Mouse (Mus musculus): ENCODE measurements around the gene Atp10a.

DNA sequence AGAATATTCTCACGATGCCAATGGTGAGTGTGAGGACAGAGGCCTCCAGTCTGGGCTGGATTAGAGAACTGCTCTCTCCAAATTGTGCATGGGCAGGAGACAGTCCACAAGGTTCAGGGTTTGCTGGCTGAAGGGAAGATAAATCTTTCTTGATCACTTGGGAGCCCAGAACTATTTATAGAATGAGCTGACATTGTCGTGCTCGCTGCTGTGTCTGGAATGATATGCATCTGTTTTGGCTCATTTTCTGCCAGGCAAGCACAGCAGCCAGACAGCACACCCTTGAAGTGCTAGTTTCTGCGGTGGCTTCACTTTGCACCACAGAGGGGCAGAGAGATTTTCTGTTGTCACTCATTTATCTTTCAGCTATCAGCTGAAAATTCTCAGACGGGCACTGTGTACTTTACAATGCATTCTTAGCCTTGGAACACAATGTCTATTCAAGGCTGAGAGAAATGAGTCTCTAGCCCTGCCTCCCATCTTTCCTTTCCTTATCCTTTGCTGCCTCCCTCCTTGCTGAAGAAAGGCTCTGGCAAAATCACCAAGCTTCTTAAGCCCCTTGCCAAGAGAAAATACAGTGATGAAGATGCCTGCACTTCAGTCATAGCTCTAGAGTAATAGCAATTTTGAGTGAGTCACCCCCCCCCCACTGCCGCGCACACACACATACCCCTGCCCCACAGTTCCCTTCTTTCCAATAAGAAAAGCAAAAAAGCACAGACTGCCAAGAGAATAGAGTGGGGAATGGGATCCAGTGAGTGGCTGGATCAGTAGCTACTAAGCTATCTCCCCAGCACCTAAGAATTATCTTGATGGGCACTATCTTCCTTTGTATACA, 132.7 kb downstream of the Atp10a start:
- TF ChIP-seq POLR2A (IDR thresholded peaks at IDR 0.05; ENCODE audit: extremely low read depth, insufficient read depth, low read length) = no peak
- TF ChIP-seq CTCF (IDR thresholded peaks at IDR 0.05; ENCODE audit: extremely low read depth, insufficient read depth, low read length) = no peak
